Mouse (Mus musculus): ENCODE measurements around the gene Cilp.
"Not testable (repeated sequence)": the region's sequence is repeated elsewhere in the genome, so short reads cannot be mapped to it uniquely, and the experiment has no call there.

The Cilp gene

GRCm38 (mm10) chr9:65247502-65248376 lies 17.2 kb upstream of the Cilp start:
- no peak for DNase-seq (ENCODE audit: low read depth in 1 of 2, low spot score in 2 of 2)

DNA sequence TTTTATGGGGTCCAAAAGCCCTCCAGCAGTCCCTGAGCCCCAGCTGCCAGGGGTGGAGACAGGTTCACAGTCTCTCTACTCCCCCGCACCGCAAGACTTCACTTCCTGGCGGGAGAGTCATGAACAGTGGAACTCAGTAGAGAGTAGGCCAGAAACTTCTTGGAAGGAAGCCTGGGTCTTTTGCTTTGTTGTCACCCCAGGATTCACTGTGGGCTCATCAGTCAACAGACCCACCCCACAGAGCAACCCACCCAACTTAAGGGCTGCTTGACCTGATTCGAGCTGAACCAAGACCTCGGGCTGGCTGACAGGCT lies 16.6 kb upstream of the Cilp start:
- no peak for DNase-seq (ENCODE audit: low read depth in 1 of 2, low spot score in 2 of 2)

- no peak for DNase-seq (ENCODE audit: low read depth in 1 of 2, low spot score in 2 of 2)
Observed at GRCm38 (mm10) chr9:65252026-65252425, 13.0 kb upstream of the Cilp start.

- DNase-seq (ENCODE audit: low read depth in 1 of 2, low spot score in 2 of 2): no peak
Observed at GRCm38 (mm10) chr9:65255906-65256600, 8.9 kb upstream of the Cilp start.

GRCm38 (mm10) chr9:65257218-65257910 lies 7.6 kb upstream of the Cilp start:
- DNase-seq (ENCODE audit: low read depth in 1 of 2, low spot score in 2 of 2): no peak

DNA sequence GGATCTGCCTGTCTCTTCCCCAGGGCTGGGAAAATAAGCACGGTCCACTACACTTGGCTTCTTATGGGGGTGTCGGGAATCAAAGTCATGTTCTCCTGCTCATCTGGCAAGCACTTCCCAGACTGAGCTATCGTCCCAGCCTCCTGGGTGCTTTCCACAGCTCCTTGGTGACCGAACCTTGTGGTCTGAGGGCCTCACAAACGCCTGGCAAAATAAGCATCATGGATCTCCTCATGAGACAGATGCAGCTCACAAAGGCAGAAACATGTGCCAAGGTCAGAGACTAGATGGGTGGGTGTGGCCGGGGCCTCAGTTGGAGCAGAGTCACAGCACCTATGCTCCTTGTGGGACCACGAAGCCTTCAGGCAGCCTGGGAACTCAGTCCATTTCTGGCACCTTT lies 5.6 kb upstream of the Cilp start:
- DNase-seq (ENCODE audit: low read depth in 1 of 2, low spot score in 2 of 2): no peak

GRCm38 (mm10) chr9:65261591-65262230 lies 3.3 kb upstream of the Cilp start:
- DNase-seq (ENCODE audit: low read depth in 1 of 2, low spot score in 2 of 2): no peak

DNA sequence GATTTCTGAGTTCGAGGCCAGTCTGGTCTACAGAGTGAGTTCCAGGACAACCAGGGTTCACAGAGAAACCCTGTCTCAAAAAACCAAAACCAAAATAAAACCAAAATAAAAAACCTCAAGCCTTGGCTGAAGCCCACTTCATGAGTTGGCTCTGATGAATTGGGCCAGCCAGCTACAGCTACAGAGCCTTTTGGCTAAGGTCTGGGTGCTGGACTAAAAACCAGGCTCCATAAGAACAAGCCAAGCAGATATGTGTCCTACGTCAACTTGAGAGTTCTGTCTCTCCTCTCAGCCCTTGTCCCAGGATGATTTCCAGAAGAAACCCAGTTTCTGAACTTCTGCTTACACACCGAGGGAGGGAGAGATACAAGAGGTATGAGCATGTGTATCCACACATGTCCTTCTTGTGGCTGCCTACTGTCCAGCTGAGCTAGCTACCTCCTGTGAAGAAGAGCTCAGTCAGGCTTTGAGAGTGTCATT lies 2.3 kb upstream of the Cilp start:
- no peak for DNase-seq (ENCODE audit: low read depth in 1 of 2, low spot score in 2 of 2)

DNA sequence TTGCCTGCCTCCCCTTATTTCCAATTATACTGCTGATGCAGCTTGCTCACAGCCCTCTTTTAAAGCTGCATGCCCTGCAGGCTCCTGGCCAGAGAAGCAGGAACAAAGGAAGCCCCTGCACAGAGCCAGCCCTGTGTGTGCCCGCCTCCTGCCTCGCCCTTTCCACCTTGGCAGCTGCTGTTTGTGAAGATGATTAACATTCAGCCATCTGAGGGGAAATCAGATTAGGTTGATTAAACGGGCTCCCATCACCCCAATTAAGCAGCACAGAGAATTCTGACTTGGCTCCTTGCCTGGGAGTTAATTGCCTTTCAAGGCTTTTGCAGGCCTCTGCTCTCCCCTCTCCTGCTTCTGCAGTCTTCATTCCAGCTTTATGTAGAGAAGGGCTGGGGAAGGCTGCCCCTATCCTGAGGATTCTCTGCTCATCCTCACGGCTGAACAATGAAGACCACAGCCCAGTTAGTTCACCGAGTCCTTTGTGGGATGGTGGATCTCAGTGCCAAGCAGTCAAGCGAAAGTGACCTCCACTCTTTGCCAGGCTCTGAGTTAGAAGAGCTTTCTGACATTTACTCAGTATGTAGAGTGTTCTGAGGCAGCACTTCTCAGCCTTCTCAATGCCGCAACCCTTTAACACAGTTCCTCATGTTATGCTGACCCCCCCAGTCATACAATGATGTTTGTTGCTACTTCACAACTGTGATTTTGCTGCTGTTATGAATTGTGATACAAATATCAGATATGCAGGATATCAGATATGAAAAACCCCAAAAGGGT lies 2.9 kb downstream of the Cilp start:
- DNase-seq (ENCODE audit: low read depth in 1 of 2, low spot score in 2 of 2): no peak

DNA sequence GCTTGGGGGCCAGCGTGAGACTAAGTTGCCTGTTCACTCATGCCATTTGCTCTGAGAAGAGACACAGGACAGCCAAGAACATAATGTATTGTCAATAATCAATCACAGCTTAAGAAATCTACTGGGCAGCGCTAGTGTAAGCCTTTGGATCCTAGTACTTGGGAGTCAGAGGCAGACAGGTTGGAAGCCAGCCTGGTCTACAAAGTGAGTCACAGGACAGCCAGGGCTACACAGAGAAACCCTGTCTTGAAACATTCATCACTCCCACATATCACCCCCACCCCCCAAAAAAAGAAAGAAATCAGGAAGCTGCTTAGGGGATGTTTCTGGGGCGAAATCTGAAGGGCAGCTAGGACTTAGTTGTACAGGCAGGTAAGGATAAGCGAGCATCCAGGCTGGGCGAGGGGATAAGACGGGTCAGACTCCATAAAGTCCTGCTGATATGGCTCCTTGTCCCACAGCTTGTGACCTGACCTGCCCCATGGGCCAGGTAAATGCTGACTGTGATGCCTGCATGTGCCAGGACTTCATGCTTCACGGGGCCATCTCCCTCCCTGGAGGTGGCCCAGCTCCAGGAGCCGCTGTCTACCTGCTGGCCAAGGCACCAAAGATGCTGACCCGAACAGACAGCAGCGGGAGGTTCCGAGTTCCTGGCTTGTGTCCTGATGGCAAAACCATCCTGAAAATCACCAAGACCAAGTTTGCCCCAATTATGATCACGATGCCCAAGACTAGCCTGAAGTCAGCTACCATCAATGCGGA lies 8.2 kb downstream of the Cilp start:
- DNase-seq (ENCODE audit: low read depth in 1 of 2, low spot score in 2 of 2): no peak

- no peak for DNase-seq (ENCODE audit: low read depth in 1 of 2, low spot score in 2 of 2)
Observed at GRCm38 (mm10) chr9:65273873-65274272, 8.9 kb downstream of the Cilp start.

DNA sequence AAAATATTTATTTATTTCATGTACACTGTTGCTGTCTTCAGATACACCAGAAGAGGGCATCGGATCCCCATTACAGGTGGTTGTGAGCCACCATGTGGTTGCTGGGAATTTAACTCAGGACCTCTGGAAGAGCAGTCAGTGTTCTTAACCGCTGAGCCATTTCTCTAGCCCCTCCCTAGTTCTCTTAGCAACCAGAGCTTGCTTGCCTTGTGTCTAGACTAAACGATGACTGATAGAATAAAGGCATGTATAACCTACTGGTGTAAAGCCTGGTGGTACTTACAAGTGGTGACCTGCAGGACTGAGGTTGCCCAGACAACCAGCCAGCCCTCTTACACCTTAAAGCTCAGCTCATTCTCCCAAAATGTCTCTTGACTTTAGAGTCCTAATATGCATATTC lies 9.9 kb downstream of the Cilp start:
- not testable (repeated sequence) for DNase-seq (ENCODE audit: low read depth in 1 of 2, low spot score in 2 of 2)

- no peak for DNase-seq (ENCODE audit: low read depth in 1 of 2, low spot score in 2 of 2)
Observed at GRCm38 (mm10) chr9:65275810-65276530, 11.0 kb downstream of the Cilp start.

DNA sequence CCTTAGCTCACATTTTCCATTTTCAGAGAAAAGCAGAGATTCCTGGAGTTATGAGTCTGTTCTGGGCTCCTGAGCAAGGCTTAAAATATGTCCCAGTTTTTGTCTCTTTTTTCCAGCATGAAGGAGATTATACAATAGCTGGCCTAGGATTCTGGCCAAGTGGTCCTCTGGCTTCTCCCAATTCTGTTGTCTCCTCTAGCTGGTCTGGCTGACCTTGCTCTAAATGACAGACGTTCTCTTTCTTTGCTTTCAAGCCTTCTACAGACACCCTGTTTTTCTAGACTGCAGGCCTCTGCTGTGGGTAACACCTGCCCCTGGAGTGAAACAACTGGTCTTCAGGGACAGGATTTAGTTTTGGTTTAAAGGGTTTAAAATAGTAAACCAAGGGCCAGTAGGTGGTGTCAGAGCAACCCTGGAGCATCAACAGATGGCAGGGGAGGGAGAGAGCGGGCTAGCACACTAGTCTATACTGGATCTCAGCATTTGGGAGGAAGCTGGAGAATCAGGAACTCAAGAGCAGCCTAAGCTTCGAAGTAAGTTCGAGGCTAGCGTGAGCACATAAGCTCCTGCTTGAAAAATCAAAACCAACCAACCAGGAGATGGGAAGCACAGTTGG lies 16.7 kb downstream of the Cilp start:
- DNase-seq (ENCODE audit: low read depth in 1 of 2, low spot score in 2 of 2): no peak

DNA sequence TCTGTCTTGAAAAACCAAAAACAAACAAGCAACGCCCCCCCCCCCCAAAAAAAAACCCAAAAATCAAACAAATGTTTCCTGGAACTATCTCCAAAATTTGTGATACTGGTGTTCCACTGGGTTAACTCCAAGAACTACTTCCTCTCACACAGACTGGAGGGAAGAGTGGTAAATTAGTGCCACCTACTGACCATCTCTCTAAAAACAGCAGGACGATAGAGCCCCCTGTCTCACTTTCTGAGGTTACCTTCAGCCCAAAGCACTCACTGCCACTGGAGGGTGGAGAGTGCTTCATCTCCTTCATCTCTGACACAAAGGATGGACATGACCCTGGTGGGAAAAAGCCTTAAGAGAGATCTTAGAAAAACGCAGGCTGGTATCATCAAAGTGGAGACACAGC lies 18.3 kb downstream of the Cilp start:
- no peak for DNase-seq (ENCODE audit: low read depth in 1 of 2, low spot score in 2 of 2)

DNA sequence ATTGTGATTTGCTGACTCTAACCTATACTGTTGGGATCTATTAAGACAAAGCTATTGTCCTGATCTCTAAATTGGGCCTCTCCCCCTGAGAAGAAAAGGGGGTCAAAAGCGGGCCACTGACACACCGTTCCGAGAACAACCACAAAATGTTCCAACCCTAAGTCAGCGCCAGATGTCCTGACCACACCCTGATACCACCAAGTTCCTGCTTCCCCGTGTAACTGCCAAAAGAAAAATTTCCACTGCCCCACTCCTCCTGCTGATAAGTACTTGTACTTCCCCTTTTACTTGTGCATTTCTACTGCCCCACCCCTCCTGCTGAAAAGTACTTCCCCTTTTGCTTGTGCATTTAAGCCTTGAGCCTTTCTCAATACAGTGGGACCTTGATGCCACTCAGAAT lies 23.3 kb downstream of the Cilp start:
- peak in 1 of 2 experiments; percentile 6 for DNase-seq (ENCODE audit: low read depth in 1 of 2, low spot score in 2 of 2)

GRCm38 (mm10) chr9:65289988-65290387 lies 25.0 kb downstream of the Cilp start:
- DNase-seq (ENCODE audit: low read depth in 1 of 2, low spot score in 2 of 2): no peak

DNA sequence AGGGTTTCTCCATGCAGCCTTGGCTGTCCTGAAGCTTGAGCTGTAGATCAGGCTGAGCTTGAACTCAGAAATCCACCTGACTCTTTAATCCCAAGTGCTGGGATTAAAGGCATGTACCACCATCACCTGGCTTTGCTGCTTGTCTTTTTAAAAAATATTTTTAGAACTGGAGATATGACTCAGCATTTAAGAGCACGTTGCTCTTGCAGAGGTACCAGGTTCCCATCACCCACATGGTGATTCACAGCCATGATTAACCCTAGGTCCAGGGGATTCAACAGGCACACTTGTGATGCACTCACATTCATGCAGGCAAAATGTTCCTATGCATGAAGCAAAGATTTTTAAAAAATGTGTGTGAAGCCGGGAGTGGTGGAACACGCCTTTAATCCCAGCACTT lies 27.4 kb downstream of the Cilp start:
- DNase-seq (ENCODE audit: low read depth in 1 of 2, low spot score in 2 of 2): no peak

- DNase-seq (ENCODE audit: low read depth in 1 of 2, low spot score in 2 of 2): no peak
Observed at GRCm38 (mm10) chr9:65293119-65293518, 28.1 kb downstream of the Cilp start.

Data from monocyte, adult 2 months (primary cell).